Mouse (Mus musculus) right cerebral cortex, postnatal 4 days (tissue): ENCODE measurements around the gene Zfp935.
"Not testable (repeated sequence)": the region's sequence is repeated elsewhere in the genome, so short reads cannot be mapped to it uniquely, and the experiment has no call there.

ENCODE experiments used
- DNase-seq: peaks from one replicate; pipeline ENCODE4 v3.0.0-alpha.2; 2022

Zfp935 gene

GRCm38 (mm10) chr13:62558189-62559110 lies at the start of gene Zfp935:
Zfp935 (minus strand) TSS chr13:62558511.
- DNase-seq: peak; percentile 43

GRCm38 (mm10) chr13:62571099-62571498 lies 12.8 kb upstream of the Zfp935 start, which contains the start of gene Zfp934:
Zfp934 (minus strand) TSS chr13:62571199.
- DNase-seq: not testable (repeated sequence)

- peak; percentile 4 for DNase-seq
Observed at GRCm38 (mm10) chr13:62561696-62562095, 3.4 kb upstream of the Zfp935 start.

- DNase-seq: not testable (repeated sequence)
Observed at GRCm38 (mm10) chr13:62530129-62530528, 28.2 kb downstream of the Zfp935 start.

GRCm38 (mm10) chr13:62510641-62511420 lies 47.5 kb downstream of the Zfp935 start:
- DNase-seq: not testable (repeated sequence)

GRCm38 (mm10) chr13:62472661-62473060 lies 85.7 kb downstream of the Zfp935 start:
- DNase-seq: not testable (repeated sequence)

GRCm38 (mm10) chr13:62469947-62470346 lies 88.4 kb downstream of the Zfp935 start:
- not testable (repeated sequence) for DNase-seq

- peak; percentile 76 for DNase-seq
Observed at GRCm38 (mm10) chr13:62466424-62467334, 91.6 kb downstream of the Zfp935 start, which contains the start of gene Gm49359. Gm49359 (minus strand) TSS chr13:62466832.
